Mouse (Mus musculus): Measurements from ENCODE around the gene Sntn.

The Sntn gene

DNA sequence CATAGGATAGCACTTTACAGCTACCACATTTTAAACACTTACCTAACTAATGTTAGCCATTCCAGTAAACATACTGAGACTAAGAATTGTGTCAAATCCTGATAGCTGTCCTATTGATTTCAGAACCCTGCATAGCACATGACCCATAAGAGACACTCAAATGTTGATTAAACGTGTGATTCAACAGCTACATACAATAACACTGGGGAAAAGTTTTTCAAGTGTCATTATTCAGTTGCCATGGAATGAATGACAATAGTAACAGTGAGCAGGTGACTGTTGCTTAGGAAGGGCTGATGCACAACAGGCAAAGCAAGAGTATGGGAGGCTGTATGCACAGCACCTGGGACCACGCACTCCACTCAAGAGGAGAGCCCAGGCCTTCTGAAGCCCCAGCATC is at the start of gene Sntn:
TSS of gene Sntn (plus strand) at position 301 of the 400 bp plus-strand sequence.
- no peak for DNase-seq (ENCODE audit: low spot score in 2 of 2)

DNA sequence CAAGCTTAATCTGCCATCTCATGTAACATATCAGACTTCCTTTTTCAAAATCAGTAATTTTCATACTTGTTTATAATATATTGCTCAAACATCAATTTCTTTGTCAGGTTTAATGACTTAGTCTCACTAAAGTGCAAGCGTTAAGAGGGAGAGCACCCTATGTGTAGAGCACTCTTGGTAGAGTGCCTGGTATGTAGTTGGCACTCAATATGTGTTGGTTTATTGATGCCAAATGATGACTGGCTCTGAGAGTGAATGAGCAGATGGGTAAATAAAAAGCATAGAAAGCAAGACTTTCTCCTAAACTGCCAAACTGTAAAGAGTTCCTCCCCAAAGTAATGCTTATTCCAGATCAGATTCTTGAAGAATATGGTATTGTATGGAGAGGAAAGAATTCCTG is 20.8 kb upstream of the Sntn start:
- DNase-seq (ENCODE audit: low spot score in 2 of 2), result no peak

DNA sequence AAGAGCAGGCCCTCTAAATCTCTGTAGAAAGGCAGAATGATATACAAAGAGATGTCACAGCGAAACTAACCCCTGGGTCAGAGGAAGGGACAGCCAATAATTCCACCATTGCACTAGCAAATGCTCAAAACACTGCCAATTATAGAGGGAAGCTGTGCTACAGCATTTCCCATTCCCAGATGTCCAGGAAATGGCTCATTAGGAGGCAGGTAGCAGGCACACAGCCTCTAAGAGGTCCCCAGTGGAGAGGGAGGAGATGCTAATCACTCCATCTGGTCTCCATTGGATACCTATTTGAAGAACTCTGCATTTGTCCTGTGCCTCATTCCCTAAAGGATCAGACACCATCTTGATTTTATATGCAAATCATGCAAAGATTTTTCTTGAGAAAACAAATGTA is 19.6 kb upstream of the Sntn start:
- DNase-seq (ENCODE audit: low spot score in 2 of 2), result no peak

DNA sequence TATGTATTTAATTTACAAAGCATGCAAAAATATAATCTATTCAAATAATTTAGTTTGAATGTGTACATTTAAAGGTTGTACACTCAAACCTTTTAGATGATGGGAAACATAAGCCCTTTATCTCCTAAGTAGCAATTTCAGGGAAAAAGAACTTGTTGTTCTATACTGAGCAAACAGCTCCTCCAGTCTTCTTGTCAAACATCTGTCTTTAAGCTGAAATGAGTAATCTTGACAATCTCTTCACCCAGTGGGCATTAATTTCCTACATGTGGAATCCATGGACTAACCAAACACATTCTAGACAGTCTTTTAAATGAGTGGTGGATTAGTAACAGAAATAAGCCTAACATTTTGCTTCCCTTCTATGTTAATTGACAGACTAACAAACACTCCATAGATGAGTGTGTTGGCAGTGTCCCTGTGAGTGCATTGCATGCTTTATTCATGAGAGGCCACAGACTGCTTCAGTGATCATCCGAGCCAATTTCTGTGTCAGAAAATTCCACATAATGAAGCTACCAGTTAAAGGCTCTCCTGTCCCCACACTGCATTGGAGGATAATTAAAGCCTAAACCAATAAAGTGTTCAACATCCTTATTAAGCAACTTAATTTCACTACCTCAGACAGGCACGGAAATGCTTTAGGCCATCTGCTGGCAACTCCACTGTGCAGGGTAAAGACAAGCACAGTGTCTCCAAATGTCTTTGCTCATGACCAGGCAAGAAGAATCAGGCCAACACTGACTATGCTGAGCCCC is 19.0 kb upstream of the Sntn start:
- DNase-seq (ENCODE audit: low spot score in 2 of 2), result no peak

DNA sequence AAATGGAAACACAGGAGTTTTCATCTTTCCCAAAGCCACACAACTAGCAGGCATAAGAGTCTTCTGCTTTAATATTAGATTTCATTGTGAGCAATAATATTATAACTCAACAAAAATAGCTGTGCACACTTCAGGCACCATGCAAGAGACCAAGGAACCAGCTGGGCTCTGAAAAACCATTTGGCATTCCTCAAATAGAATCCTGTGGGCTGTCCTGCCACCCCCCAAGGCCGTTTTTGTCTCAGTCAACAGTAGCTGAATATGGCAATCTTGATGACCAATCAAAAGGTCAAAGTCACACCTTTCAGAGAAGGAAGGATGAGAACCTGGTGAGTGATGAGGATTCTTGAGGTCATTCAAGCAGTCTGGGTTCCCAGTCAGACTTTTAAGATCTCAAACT is 16.0 kb downstream of the Sntn start:
- DNase-seq (ENCODE audit: low spot score in 2 of 2), result no peak

DNA sequence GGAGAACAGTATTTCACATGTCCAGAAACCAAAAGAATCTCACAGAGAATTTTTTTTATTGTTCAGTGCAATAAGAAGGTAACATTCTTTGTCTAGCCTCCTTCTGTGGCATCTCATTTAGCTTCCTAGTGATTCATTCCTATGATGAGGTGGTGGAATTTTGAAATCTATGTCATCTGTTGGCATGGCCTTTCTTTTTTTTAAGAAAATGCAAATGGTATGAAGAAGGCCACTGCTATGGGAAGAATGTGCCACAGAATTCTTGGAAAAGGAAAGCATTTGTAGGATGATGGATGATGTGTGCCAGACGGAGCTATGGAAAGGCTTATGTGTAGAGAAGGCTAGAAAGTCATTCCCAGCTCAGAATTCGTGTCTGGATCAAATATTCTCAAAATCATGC is 19.8 kb downstream of the Sntn start:
- no peak for DNase-seq (ENCODE audit: low spot score in 2 of 2)

DNA sequence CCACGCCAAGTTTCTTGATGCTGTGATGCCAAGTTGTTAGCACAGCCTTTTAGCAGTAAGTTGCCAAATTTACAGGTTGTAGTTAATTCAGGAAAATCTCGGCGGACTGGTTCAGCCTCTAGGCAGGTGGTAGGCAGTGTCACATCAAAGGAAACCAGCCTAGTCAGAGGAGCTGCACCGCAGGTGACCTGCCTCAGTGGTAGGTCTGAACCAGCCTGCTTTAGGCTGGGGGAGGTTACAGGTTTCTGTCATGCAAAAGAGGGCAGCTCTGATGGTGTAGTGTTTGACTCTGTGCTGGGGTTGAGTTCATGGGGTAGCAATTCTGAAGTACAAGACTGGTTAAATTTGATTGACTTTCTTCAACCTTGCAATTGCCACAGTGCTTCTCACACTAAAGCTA is 61.6 kb downstream of the Sntn start:
- DNase-seq (ENCODE audit: low spot score in 2 of 2), result no peak

Measured in urinary bladder, adult 18-20 months (tissue).